Mouse (Mus musculus) heart, embryonic 14.5 days (tissue): ENCODE measurements around the gene S100a8. TPM values are rescaled to one million over a fixed set of nuclear protein-coding genes. Genes with fewer than 3 reads are reported as not detected.

Experiments used
- polyA plus RNA-seq: library from polyadenylated mRNA; unstranded; fragments of >200 nt; fragmentation: Nextera tagmentation; extraction: Ambion mirVana; gene quantifications from 2 replicates; pipeline ENCODE4 v1.2.1, GENCODE M21; 2014

The S100a8 gene
- polyA plus RNA-seq, 1 experiment from 2014 or later: 13.7 TPM

Other genes starting within 250 kb of the S100a8 start
- gene Ints3, start 235.4 kb upstream of the S100a8 start, polyA plus RNA-seq: 21.0 and 22.1 TPM in 2 replicates
- 11.6 and 11.8 TPM in 2 replicates for gene Npr1, start 203.1 kb upstream of the S100a8 start, polyA plus RNA-seq
- gene Ilf2, start 192.9 kb upstream of the S100a8 start, polyA plus RNA-seq: 110 and 112 TPM in 2 replicates
- 83.8 and 89.3 TPM in 2 replicates for gene Snapin, start 177.9 kb upstream of the S100a8 start, polyA plus RNA-seq
- 60.2 and 65.7 TPM in 2 replicates for gene Chtop, start 159.5 kb upstream of the S100a8 start, polyA plus RNA-seq
- gene S100a1, start 154.6 kb upstream of the S100a8 start, polyA plus RNA-seq: 319 and 338 TPM in 2 replicates
- 86.9 and 99.9 TPM in 2 replicates for gene S100a13, start 154.5 kb upstream of the S100a8 start, polyA plus RNA-seq
- gene S100a14, start 142.1 kb upstream of the S100a8 start, polyA plus RNA-seq: not detected in 2 replicates
- 80.7 and 84.0 TPM in 2 replicates for gene S100a16, start 131.7 kb upstream of the S100a8 start, polyA plus RNA-seq
- 0.32 TPM in 2 replicates for gene S100a3, start 108.4 kb upstream of the S100a8 start, polyA plus RNA-seq
- gene S100a2, start 78.7 kb upstream of the S100a8 start, polyA plus RNA-seq: not detected in 2 replicates
- gene Gm42674, start 67.1 kb upstream of the S100a8 start, polyA plus RNA-seq: not detected in 2 replicates
- gene S100a4, start 65.2 kb upstream of the S100a8 start, polyA plus RNA-seq: 2.5 and 3.8 TPM in 2 replicates
- gene S100a5, start 60.5 kb upstream of the S100a8 start, polyA plus RNA-seq: not detected in 2 replicates
- gene S100a6, start 56.1 kb upstream of the S100a8 start, polyA plus RNA-seq: 43.9 and 49.8 TPM in 2 replicates
- gene S100a7a, start 15.0 kb upstream of the S100a8 start, polyA plus RNA-seq: not detected in 2 replicates
- 2.7 and 11.4 TPM in 2 replicates for gene S100a9, start 26.7 kb downstream of the S100a8 start, polyA plus RNA-seq
- not detected in 2 replicates for gene Pglyrp4, start 57.9 kb downstream of the S100a8 start, polyA plus RNA-seq
- not detected in 2 replicates for gene Gm5849, start 108.9 kb downstream of the S100a8 start, polyA plus RNA-seq